Mouse (Mus musculus): Measurements from ENCODE around the gene Zfp36. TPM values are rescaled to one million over a fixed set of nuclear protein-coding genes. Genes with fewer than 3 reads are reported as not detected.

The Zfp36 gene
- 6.5 and 6.7 TPM in 2 replicates for polyA plus RNA-seq (2015; fragmentation: Nextera tagmentation; extraction: Ambion mirVana)

- H3K36me3 ChIP-seq (ENCODE audit: control insufficient read depth, insufficient read depth) = peaks cover under 1% of the 10 kb centered on the region; the same call in 1 of the 2 replicates
- no peak for ATAC-seq
- peak within 1 kb of the TSS; percentile 80 for H3K27ac ChIP-seq (ENCODE audit: low read length)
- peaks cover 54% of the 10 kb centered on the region for H3K4me1 ChIP-seq (replicated peaks; ENCODE audit: control insufficient read depth, insufficient read depth, low read length)
- WGBS = 56% methylated on average over 17 of the region's 17 CpGs
- H3K4me3 ChIP-seq (replicated peaks; ENCODE audit: low read length) = peak within 1 kb of the TSS; percentile 58
- H3K4me2 ChIP-seq (ENCODE audit: low read length) = peak within 1 kb of the TSS; percentile 63
- H3K9me3 ChIP-seq (ENCODE audit: control insufficient read depth, low read length) = no peaks in the 10 kb centered on the region
- H3K27me3 ChIP-seq (replicated peaks; ENCODE audit: control insufficient read depth, insufficient read depth, low read length) = no peaks in the 10 kb centered on the region
- peak within 1 kb of the TSS; percentile 77 for H3K9ac ChIP-seq (replicated peaks; ENCODE audit: low read depth, low read length)
Measured at GRCm38 (mm10) chr7:28380237-28381016, at the start of gene Zfp36. TSS of gene Zfp36 (minus strand) at chr7:28380253.

DNA sequence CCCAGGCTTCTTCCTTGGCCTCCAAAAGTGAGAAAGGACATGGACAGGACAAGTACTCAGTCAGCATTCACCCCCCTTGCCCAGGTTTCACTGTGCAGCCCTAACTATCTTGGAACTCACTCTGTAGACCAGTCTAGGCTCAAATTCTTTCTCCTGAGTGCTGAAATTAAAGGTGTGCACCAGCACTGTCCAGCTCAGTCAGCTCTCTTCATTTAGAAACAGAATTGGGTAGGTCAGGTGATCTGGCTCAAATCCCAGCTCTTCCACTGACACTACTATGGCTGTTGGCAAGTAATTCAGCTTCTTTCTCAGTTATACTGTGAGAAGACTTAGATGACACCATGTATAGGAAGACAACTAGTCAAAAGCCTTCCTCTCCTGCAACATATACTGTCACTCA, 47.7 kb upstream of the Zfp36 start:
- H3K9me3 ChIP-seq (ENCODE audit: control insufficient read depth, low read length) = no peaks in the 10 kb centered on the region
- no peak overlapping the region for H3K4me3 ChIP-seq (replicated peaks; ENCODE audit: low read length)
- no peaks in the 10 kb centered on the region for H3K27me3 ChIP-seq (replicated peaks; ENCODE audit: control insufficient read depth, insufficient read depth, low read length)
- no peak overlapping the region for H3K27ac ChIP-seq (ENCODE audit: low read length)
- no peak overlapping the region for H3K4me2 ChIP-seq (ENCODE audit: low read length)
- peaks cover 3% of the 10 kb centered on the region; the same call in 1 of the 2 replicates for H3K36me3 ChIP-seq (ENCODE audit: control insufficient read depth, insufficient read depth)
- ATAC-seq = no peak
- no peak overlapping the region for H3K9ac ChIP-seq (replicated peaks; ENCODE audit: low read depth, low read length)
- peaks cover 9% of the 10 kb centered on the region for H3K4me1 ChIP-seq (replicated peaks; ENCODE audit: control insufficient read depth, insufficient read depth, low read length)

- Histone ChIP-seq H3K36me3 (ENCODE audit: control insufficient read depth, insufficient read depth) (0 out of 2 replicates have a peak, but pooled peaks cover 3% of the 10 kb centered on the region), H3K27ac (ENCODE audit: low read length) (no peak overlapping the region), H3K4me1 (replicated peaks; ENCODE audit: control insufficient read depth, insufficient read depth, low read length) (no peaks in the 10 kb centered on the region), H3K9ac (replicated peaks; ENCODE audit: low read depth, low read length) (no peak overlapping the region), H3K27me3 (replicated peaks; ENCODE audit: control insufficient read depth, insufficient read depth, low read length) (no peaks in the 10 kb centered on the region), H3K4me2 (ENCODE audit: low read length) (no peak overlapping the region), H3K9me3 (ENCODE audit: control insufficient read depth, low read length) (no peaks in the 10 kb centered on the region), H3K4me3 (replicated peaks; ENCODE audit: low read length) (no peak overlapping the region)
- WGBS = 100% methylated on average over 1 of the region's 1 CpGs
- ATAC-seq = no peak
Measured at GRCm38 (mm10) chr7:28423018-28423417, 43.0 kb upstream of the Zfp36 start.

DNA sequence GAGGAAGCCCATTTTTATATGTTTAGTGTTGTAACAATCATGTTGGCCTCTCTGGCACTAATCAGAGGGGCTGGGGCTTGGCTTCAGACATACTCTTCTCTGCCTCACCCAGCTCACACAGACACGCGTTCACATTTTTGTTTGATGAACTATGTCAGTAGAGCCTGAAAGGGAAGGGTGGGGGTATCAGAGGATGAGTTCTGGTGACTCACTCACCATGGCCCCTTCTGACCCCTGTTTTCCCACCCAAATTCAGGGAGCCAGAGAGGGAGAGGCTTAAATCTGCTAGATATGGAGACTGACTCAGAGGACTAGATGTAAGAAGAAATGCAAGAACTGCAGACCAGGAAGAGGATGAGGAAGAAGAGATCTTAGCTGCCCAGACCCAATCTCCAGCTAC, 39.4 kb upstream of the Zfp36 start:
- H3K9me3 ChIP-seq (ENCODE audit: control insufficient read depth, low read length) = no peaks in the 10 kb centered on the region
- H3K4me1 ChIP-seq (replicated peaks; ENCODE audit: control insufficient read depth, insufficient read depth, low read length) = no peaks in the 10 kb centered on the region
- H3K9ac ChIP-seq (replicated peaks; ENCODE audit: low read depth, low read length) = no peak overlapping the region
- no peak overlapping the region for H3K4me3 ChIP-seq (replicated peaks; ENCODE audit: low read length)
- 95% methylated on average over 2 of the region's 2 CpGs for WGBS
- no peak for ATAC-seq
- H3K36me3 ChIP-seq (ENCODE audit: control insufficient read depth, insufficient read depth) = peaks cover 8% of the 10 kb centered on the region; the same call in 1 of the 2 replicates
- H3K27ac ChIP-seq (ENCODE audit: low read length) = no peak overlapping the region
- no peaks in the 10 kb centered on the region for H3K27me3 ChIP-seq (replicated peaks; ENCODE audit: control insufficient read depth, insufficient read depth, low read length)
- H3K4me2 ChIP-seq (ENCODE audit: low read length) = no peak overlapping the region

- no peak; the same call in 1 of the 2 replicates for ATAC-seq
- Histone ChIP-seq H3K27me3 (replicated peaks; ENCODE audit: control insufficient read depth, insufficient read depth, low read length) (no peaks in the 10 kb centered on the region), H3K36me3 (ENCODE audit: control insufficient read depth, insufficient read depth) (peaks cover 14% of the 10 kb centered on the region), H3K4me1 (replicated peaks; ENCODE audit: control insufficient read depth, insufficient read depth, low read length) (no peaks in the 10 kb centered on the region), H3K4me2 (ENCODE audit: low read length) (no peak overlapping the region), H3K27ac (ENCODE audit: low read length) (no peak overlapping the region), H3K9ac (replicated peaks; ENCODE audit: low read depth, low read length) (no peak overlapping the region), H3K9me3 (ENCODE audit: control insufficient read depth, low read length) (no peaks in the 10 kb centered on the region), H3K4me3 (replicated peaks; ENCODE audit: low read length) (no peak overlapping the region)
- WGBS = 68% methylated on average over 8 of the region's 8 CpGs
Measured at GRCm38 (mm10) chr7:28418096-28418670, 38.1 kb upstream of the Zfp36 start.

- H3K9me3 ChIP-seq (ENCODE audit: control insufficient read depth, low read length) = no peaks in the 10 kb centered on the region
- no peak overlapping the region for H3K27ac ChIP-seq (ENCODE audit: low read length)
- peaks cover 14% of the 10 kb centered on the region for H3K36me3 ChIP-seq (ENCODE audit: control insufficient read depth, insufficient read depth)
- H3K4me1 ChIP-seq (replicated peaks; ENCODE audit: control insufficient read depth, insufficient read depth, low read length) = no peaks in the 10 kb centered on the region
- no peaks in the 10 kb centered on the region for H3K27me3 ChIP-seq (replicated peaks; ENCODE audit: control insufficient read depth, insufficient read depth, low read length)
- no peak for ATAC-seq
- no peak overlapping the region for H3K4me2 ChIP-seq (ENCODE audit: low read length)
- H3K9ac ChIP-seq (replicated peaks; ENCODE audit: low read depth, low read length) = no peak overlapping the region
- no peak overlapping the region for H3K4me3 ChIP-seq (replicated peaks; ENCODE audit: low read length)
Measured at GRCm38 (mm10) chr7:28417368-28417767, 37.3 kb upstream of the Zfp36 start.

GRCm38 (mm10) chr7:28412826-28413225, 32.8 kb upstream of the Zfp36 start:
- Histone ChIP-seq H3K27ac (ENCODE audit: low read length) (no peak overlapping the region), H3K27me3 (replicated peaks; ENCODE audit: control insufficient read depth, insufficient read depth, low read length) (no peaks in the 10 kb centered on the region), H3K36me3 (ENCODE audit: control insufficient read depth, insufficient read depth) (peaks cover 19% of the 10 kb centered on the region), H3K4me2 (ENCODE audit: low read length) (no peak overlapping the region), H3K9me3 (ENCODE audit: control insufficient read depth, low read length) (no peaks in the 10 kb centered on the region), H3K9ac (replicated peaks; ENCODE audit: low read depth, low read length) (no peak overlapping the region), H3K4me1 (replicated peaks; ENCODE audit: control insufficient read depth, insufficient read depth, low read length) (no peaks in the 10 kb centered on the region), H3K4me3 (replicated peaks; ENCODE audit: low read length) (no peak overlapping the region)
- ATAC-seq = no peak
- 88% methylated on average over 4 of the region's 4 CpGs for WGBS

DNA sequence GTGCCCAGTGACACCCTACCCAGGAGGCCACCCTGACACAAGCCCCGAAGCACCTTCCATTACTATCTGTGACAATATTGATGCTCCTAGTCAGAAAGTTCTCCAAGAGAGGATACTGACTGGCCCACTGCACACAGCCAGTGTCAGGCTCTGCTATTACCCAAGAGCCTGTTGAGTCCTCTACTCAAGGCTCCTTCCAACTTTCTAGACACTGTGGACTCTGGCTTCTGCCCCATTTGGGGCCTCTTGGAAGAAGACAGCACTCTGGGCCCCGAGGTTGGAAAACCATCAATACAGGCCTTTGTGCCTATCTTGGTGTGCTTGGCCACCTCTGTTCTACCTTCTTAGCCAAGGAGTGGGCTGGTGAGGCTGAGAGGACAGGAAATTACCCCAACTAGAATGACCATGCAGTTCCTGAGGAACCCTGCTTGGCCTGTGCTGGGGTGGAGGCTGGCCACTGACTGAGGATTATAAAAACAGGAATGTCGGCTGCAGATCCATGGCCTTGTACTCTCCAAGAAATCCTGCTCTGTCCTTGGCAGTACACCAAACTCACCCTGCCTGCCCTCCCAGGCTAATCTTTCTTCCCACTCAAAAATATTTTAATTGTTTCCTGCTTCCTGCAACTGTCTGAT, 30.9 kb upstream of the Zfp36 start:
- no peak overlapping the region for H3K4me3 ChIP-seq (replicated peaks; ENCODE audit: low read length)
- H3K27me3 ChIP-seq (replicated peaks; ENCODE audit: control insufficient read depth, insufficient read depth, low read length) = no peaks in the 10 kb centered on the region
- ATAC-seq = no peak
- no peak overlapping the region for H3K4me2 ChIP-seq (ENCODE audit: low read length)
- H3K27ac ChIP-seq (ENCODE audit: low read length) = no peak overlapping the region
- H3K4me1 ChIP-seq (replicated peaks; ENCODE audit: control insufficient read depth, insufficient read depth, low read length) = no peaks in the 10 kb centered on the region
- 86% methylated on average over 3 of the region's 3 CpGs for WGBS
- H3K9ac ChIP-seq (replicated peaks; ENCODE audit: low read depth, low read length) = no peak overlapping the region
- no peaks in the 10 kb centered on the region for H3K9me3 ChIP-seq (ENCODE audit: control insufficient read depth, low read length)
- peaks cover 30% of the 10 kb centered on the region for H3K36me3 ChIP-seq (ENCODE audit: control insufficient read depth, insufficient read depth)

GRCm38 (mm10) chr7:28401942-28402341, 21.9 kb upstream of the Zfp36 start:
- Histone ChIP-seq H3K27me3 (replicated peaks; ENCODE audit: control insufficient read depth, insufficient read depth, low read length) (no peaks in the 10 kb centered on the region), H3K9me3 (ENCODE audit: control insufficient read depth, low read length) (no peaks in the 10 kb centered on the region), H3K27ac (ENCODE audit: low read length) (no peak overlapping the region), H3K4me1 (replicated peaks; ENCODE audit: control insufficient read depth, insufficient read depth, low read length) (no peaks in the 10 kb centered on the region), H3K4me2 (ENCODE audit: low read length) (no peak overlapping the region), H3K9ac (replicated peaks; ENCODE audit: low read depth, low read length) (no peak overlapping the region), H3K36me3 (ENCODE audit: control insufficient read depth, insufficient read depth) (peaks cover 65% of the 10 kb centered on the region), H3K4me3 (replicated peaks; ENCODE audit: low read length) (no peak overlapping the region)
- WGBS = 82% methylated on average over 3 of the region's 3 CpGs
- no peak for ATAC-seq
